Mouse (Mus musculus): Measurements from ENCODE around the gene Col5a3. TPM values are rescaled to one million over a fixed set of nuclear protein-coding genes. Genes with fewer than 3 reads are reported as not detected.

Gene Col5a3
- polyA plus RNA-seq, 1 experiment from 2014 or later = 4.4 TPM

DNA sequence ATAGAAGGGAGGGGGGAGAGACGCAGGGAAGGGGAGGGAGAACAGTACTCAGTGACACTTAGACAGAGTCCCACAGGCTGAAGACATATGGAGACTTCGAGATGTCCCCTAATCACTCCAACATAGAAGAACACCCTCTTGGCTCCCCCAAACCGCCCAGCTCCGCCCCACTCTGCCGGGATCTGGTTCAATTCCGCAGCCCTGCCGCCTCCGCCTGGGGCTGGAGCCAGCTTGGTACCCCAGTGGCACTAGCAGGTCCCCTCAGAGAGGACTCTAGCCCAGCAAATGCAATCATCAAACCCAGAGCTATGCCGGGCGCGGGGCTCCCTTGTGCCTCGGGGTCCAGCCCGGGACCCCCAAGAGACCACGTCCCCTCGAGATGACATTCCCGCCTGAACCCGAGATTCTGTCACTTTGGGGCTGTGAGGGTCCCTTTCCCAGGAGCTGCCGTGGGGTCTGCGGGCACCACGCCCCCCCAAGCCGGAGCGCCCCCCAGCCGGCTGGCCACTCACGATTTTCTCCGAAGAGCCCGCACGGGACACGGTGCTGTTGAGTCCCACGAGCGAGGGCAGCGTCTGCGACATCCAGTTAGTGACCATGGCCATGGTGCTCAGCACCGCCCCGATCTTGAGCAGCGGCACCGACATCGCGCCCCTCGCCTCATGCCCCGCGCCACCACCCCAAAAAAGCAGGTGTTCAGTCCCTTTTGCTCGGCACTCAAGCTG, 88.6 kb downstream of the Col5a3 start:
- Histone ChIP-seq H3K9ac (peak overlapping the region; percentile 35; the same call in 1 of the 2 replicates), H3K36me3 (no peaks in the 10 kb centered on the region), H3K27me3 (peaks cover 68% of the 10 kb centered on the region), H3K9me3 (replicated peaks) (no peaks in the 10 kb centered on the region), H3K27ac (no peak overlapping the region), H3K4me3 (replicated peaks) (peak overlapping the region; percentile 53), H3K4me2 (peak overlapping the region; percentile 100), H3K4me1 (peaks cover 31% of the 10 kb centered on the region)
- under 1% methylated on average over 42 of the region's 42 CpGs for WGBS
- no peak for ATAC-seq (replicated peaks; ENCODE audit: low FRiP score)

GRCm38 (mm10) chr9:20721582-20721981, 93.3 kb downstream of the Col5a3 start:
- Histone ChIP-seq H3K4me2 (no peak overlapping the region), H3K4me3 (replicated peaks) (no peak overlapping the region), H3K4me1 (peaks cover 14% of the 10 kb centered on the region), H3K27me3 (peaks cover 29% of the 10 kb centered on the region), H3K9me3 (replicated peaks) (no peaks in the 10 kb centered on the region), H3K9ac (no peak overlapping the region), H3K36me3 (no peaks in the 10 kb centered on the region), H3K27ac (no peak overlapping the region)
- 25% methylated on average over 2 of the region's 2 CpGs for WGBS
- ATAC-seq (replicated peaks; ENCODE audit: low FRiP score) = peak; percentile 73

Other genes starting within 250 kb of the Col5a3 start
- 15.7 and 16.4 TPM in 2 replicates for gene Zfp846, start 233.8 kb downstream of the Col5a3 start, polyA plus RNA-seq (2015; fragmentation: Nextera tagmentation; extraction: Ambion mirVana)
- gene Ubl5, start 172.2 kb downstream of the Col5a3 start, polyA plus RNA-seq (2015; fragmentation: Nextera tagmentation; extraction: Ambion mirVana) = 385 and 422 TPM in 2 replicates
- 21.1 and 22.2 TPM in 2 replicates for gene Fbxl12, start 170.3 kb downstream of the Col5a3 start, polyA plus RNA-seq (2015; fragmentation: Nextera tagmentation; extraction: Ambion mirVana)
- gene Pin1, start 163.0 kb downstream of the Col5a3 start, polyA plus RNA-seq (2015; fragmentation: Nextera tagmentation; extraction: Ambion mirVana) = 55.3 and 55.4 TPM in 2 replicates
- 4.7 and 7.1 TPM in 2 replicates for gene Olfm2, start 68.7 kb downstream of the Col5a3 start, polyA plus RNA-seq (2015; fragmentation: Nextera tagmentation; extraction: Ambion mirVana)
- not detected in 2 replicates for gene Rdh8, start 3.4 kb upstream of the Col5a3 start, polyA plus RNA-seq (2015; fragmentation: Nextera tagmentation; extraction: Ambion mirVana)
- 15.2 and 16.1 TPM in 2 replicates for gene A230050P20Rik, start 53.6 kb upstream of the Col5a3 start, polyA plus RNA-seq (2015; fragmentation: Nextera tagmentation; extraction: Ambion mirVana)
- 2.5 and 2.8 TPM in 2 replicates for gene Angptl6, start 64.7 kb upstream of the Col5a3 start, polyA plus RNA-seq (2015; fragmentation: Nextera tagmentation; extraction: Ambion mirVana)
- 84.2 and 93.7 TPM in 2 replicates for gene Ppan, start 73.1 kb upstream of the Col5a3 start, polyA plus RNA-seq (2015; fragmentation: Nextera tagmentation; extraction: Ambion mirVana)
- 319 and 321 TPM in 2 replicates for gene Eif3g, start 83.6 kb upstream of the Col5a3 start, polyA plus RNA-seq (2015; fragmentation: Nextera tagmentation; extraction: Ambion mirVana)
- 96.9 and 108 TPM in 2 replicates for gene Dnmt1, start 144.8 kb upstream of the Col5a3 start, polyA plus RNA-seq (2015; fragmentation: Nextera tagmentation; extraction: Ambion mirVana)
- gene S1pr2, start 161.7 kb upstream of the Col5a3 start, polyA plus RNA-seq (2015; fragmentation: Nextera tagmentation; extraction: Ambion mirVana) = 29.8 and 32.7 TPM in 2 replicates
- 140 and 143 TPM in 2 replicates for gene Mrpl4, start 187.7 kb upstream of the Col5a3 start, polyA plus RNA-seq (2015; fragmentation: Nextera tagmentation; extraction: Ambion mirVana)
- 10.8 and 13.7 TPM in 2 replicates for gene Icam1, start 200.9 kb upstream of the Col5a3 start, polyA plus RNA-seq (2015; fragmentation: Nextera tagmentation; extraction: Ambion mirVana)
- gene Icam4, start 214.3 kb upstream of the Col5a3 start, polyA plus RNA-seq (2015; fragmentation: Nextera tagmentation; extraction: Ambion mirVana) = 2.0 and 2.7 TPM in 2 replicates
- 0.18 and 0.38 TPM in 2 replicates for gene Icam5, start 217.0 kb upstream of the Col5a3 start, polyA plus RNA-seq (2015; fragmentation: Nextera tagmentation; extraction: Ambion mirVana)